Mouse (Mus musculus): ENCODE results near the gene Cdh24. TPM values are rescaled to one million over a fixed set of nuclear protein-coding genes. Genes with fewer than 3 reads are reported as not detected.
"Not testable (repeated sequence)": the region's sequence is repeated elsewhere in the genome, so short reads cannot be mapped to it uniquely, and the experiment has no call there.

Gene Cdh24
- polyA plus RNA-seq, 1 experiment from 2014 or later = 10.5 TPM

DNA sequence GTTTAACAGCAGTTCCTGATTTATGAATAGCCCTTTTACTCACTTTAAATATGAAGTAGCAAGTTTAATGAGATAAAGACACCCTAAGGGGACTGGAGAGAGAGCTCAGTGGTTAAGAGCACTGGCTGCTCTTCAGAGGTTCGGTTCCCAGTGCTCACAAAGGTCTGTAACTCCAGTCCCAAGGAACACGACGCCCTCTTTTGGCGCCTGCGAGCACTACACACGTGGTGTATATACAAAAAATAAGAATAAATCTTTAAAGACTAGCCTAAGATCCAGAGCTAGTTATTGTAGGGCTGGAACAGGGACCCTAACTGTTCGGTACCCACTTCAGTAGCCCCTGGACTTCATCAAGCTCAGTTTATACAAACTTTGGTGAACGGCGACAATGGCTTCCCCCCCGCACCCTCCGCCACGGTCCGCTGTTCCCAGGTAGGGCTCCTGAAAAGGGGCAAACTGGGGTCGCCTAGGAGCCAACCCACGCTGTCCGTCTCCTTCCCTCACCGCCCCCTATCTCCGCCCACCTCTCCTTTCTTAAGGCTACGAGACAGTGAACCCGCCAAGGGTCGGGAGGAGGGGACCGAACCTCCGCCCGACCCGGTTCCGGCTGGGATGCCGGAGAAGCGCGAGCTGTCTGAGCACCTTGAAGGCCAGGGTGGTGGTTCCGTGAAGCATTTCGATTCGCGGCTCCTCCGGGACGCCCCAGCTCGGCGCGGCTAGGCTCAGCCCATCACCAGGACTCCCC is 23.8 kb downstream of the Cdh24 start:
- Histone ChIP-seq H3K4me3 (replicated peaks; ENCODE audit: low read length) (peak overlapping the region; percentile 66), H3K36me3 (replicated peaks; ENCODE audit: control insufficient read depth, insufficient read depth) (peaks cover 37% of the 10 kb centered on the region), H3K4me2 (replicated peaks) (peak overlapping the region; percentile 71), H3K27me3 (ENCODE audit: control insufficient read depth, insufficient read depth, low read length) (no peaks in the 10 kb centered on the region), H3K9me3 (ENCODE audit: control insufficient read depth, low read length) (no peaks in the 10 kb centered on the region), H3K9ac (peak overlapping the region; percentile 88), H3K27ac (peak overlapping the region; percentile 83), H3K4me1 (replicated peaks; ENCODE audit: control insufficient read depth, insufficient read depth, low read length) (peaks cover 13% of the 10 kb centered on the region; the same call in 1 of the 2 replicates)
- peak; percentile 70 for ATAC-seq (ENCODE audit: low FRiP score)
- DNase-seq (ENCODE audit: low spot score) = no peak
- WGBS = 2% methylated on average over 38 of the region's 38 CpGs

DNA sequence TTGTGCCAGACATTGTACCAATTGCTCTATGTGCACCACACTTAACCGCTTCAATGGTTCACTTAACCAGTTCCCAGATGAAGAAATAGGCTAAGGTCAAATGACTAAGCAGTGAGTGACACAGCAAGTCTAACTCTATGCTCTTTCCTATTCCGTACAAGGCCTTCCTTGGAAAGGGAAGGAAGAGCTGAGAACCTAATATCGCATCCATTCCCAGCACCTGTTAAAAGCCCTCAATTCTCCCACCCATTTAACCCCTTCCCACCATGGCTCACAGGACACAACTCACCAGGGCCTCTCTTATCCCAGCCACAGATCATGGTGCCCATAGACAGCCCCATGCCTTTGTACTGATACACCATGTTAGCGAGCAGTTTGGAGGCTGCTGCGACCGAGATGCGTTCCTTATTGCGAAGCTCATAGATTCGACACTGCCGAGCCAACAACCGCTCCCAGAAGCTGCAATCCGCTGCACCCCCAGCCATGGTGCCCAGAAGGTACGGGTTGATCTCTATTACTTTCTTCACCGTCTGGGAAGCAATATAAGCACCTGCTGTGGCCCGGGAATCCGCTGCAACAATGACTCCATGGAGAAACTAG is 24.8 kb downstream of the Cdh24 start:
- Histone ChIP-seq H3K27ac (no peak overlapping the region), H3K9ac (no peak overlapping the region), H3K4me1 (replicated peaks; ENCODE audit: control insufficient read depth, insufficient read depth, low read length) (peaks cover 13% of the 10 kb centered on the region; the same call in 1 of the 2 replicates), H3K27me3 (ENCODE audit: control insufficient read depth, insufficient read depth, low read length) (no peaks in the 10 kb centered on the region), H3K36me3 (replicated peaks; ENCODE audit: control insufficient read depth, insufficient read depth) (peaks cover 45% of the 10 kb centered on the region), H3K9me3 (ENCODE audit: control insufficient read depth, low read length) (no peaks in the 10 kb centered on the region), H3K4me2 (replicated peaks) (peak overlapping the region; percentile 71; the same call in 1 of the 2 replicates), H3K4me3 (replicated peaks; ENCODE audit: low read length) (no peak overlapping the region)
- no peak for DNase-seq (ENCODE audit: low spot score)
- no peak for ATAC-seq (ENCODE audit: low FRiP score)
- WGBS = 91% methylated on average over 16 of the region's 16 CpGs

DNA sequence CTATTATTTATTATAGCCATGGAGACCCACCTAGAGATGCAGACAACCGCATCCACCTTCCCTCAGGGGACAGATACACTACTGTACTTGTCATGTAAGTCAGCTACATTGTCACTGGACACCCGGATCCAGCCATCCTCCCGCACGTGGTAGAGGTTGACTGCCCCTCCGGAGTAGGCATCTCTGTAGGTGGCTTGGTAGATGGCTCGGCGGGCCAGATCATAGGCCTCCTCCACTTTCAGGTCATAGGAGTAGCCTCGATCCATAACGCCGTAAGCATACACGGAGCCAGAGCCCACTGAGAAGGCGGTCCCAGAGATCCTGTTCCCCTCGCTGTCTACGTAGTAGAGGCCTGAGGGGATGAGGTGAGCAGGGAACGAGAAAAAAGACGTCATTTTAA is 27.0 kb downstream of the Cdh24 start:
- DNase-seq (ENCODE audit: low spot score); H3K9me3 ChIP-seq (ENCODE audit: control insufficient read depth, low read length); H3K9ac ChIP-seq; H3K27me3 ChIP-seq (ENCODE audit: control insufficient read depth, insufficient read depth, low read length); H3K27ac ChIP-seq; H3K4me2 ChIP-seq (replicated peaks); H3K4me3 ChIP-seq (replicated peaks; ENCODE audit: low read length); ATAC-seq (ENCODE audit: low FRiP score): not testable (repeated sequence)
- WGBS = 94% methylated on average over 15 of the region's 16 CpGs
- Histone ChIP-seq H3K4me1 (replicated peaks; ENCODE audit: control insufficient read depth, insufficient read depth, low read length) (peaks cover 13% of the 10 kb centered on the region; the same call in 1 of the 2 replicates), H3K36me3 (replicated peaks; ENCODE audit: control insufficient read depth, insufficient read depth) (peaks cover 53% of the 10 kb centered on the region)

DNA sequence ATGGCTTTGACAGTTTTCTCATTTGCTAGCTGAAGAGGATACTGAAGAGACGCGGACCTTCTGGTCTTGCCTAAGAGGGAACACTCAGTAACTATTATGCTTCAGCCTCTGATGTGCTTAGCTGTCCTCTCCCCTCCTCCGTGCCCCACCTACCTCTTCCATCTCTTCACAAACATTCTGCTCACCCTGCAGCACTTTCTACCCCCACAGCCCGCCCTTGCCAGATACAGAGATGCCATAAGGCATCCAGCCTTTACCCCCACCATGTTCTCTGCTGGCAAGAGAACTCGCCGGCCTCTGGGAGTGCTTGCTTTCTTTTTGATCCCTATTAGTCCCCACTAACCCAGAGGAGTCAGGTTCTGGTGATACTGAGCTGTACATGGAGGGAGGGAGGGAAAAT is 30.5 kb downstream of the Cdh24 start:
- Histone ChIP-seq H3K9ac (no peak overlapping the region), H3K4me3 (replicated peaks; ENCODE audit: low read length) (no peak overlapping the region), H3K36me3 (replicated peaks; ENCODE audit: control insufficient read depth, insufficient read depth) (peaks cover 45% of the 10 kb centered on the region), H3K27me3 (ENCODE audit: control insufficient read depth, insufficient read depth, low read length) (no peaks in the 10 kb centered on the region), H3K27ac (0 out of 2 replicates have a peak overlapping the region, but pooled peaks have one; percentile 1), H3K4me1 (replicated peaks; ENCODE audit: control insufficient read depth, insufficient read depth, low read length) (no peaks in the 10 kb centered on the region; the same call in 1 of the 2 replicates), H3K4me2 (replicated peaks) (no peak overlapping the region), H3K9me3 (ENCODE audit: control insufficient read depth, low read length) (no peaks in the 10 kb centered on the region)
- 84% methylated on average over 6 of the region's 6 CpGs for WGBS
- no peak for ATAC-seq (ENCODE audit: low FRiP score)
- DNase-seq (ENCODE audit: low spot score) = no peak

DNA sequence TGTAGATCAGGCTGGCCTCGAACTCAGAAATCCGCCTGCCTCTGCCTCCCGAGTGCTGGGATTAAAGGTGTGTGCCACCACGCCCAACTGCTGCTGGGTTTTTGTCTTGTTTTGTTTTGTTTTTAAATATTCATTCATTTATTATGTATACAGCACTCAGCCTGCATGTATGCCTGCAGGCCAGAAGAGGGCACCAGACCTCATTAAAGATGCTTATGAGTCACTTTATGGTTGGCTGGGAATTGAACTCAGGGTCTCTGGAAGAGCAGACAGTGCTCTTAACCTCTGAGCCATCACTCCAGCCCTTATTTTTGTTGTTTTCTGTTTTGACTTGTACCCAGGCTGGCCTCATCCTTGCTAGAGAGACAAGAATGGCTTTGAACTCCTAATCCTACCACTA is 31.2 kb downstream of the Cdh24 start:
- H3K36me3 ChIP-seq (replicated peaks; ENCODE audit: control insufficient read depth, insufficient read depth) = peaks cover 38% of the 10 kb centered on the region
- H3K4me1 ChIP-seq (replicated peaks; ENCODE audit: control insufficient read depth, insufficient read depth, low read length) = peaks cover 4% of the 10 kb centered on the region
- no peak overlapping the region for H3K27ac ChIP-seq
- no peaks in the 10 kb centered on the region for H3K9me3 ChIP-seq (ENCODE audit: control insufficient read depth, low read length)
- 75% methylated on average over 4 of the region's 4 CpGs for WGBS
- no peak overlapping the region for H3K4me3 ChIP-seq (replicated peaks; ENCODE audit: low read length)
- H3K4me2 ChIP-seq (replicated peaks) = no peak overlapping the region
- ATAC-seq (ENCODE audit: low FRiP score) = no peak
- no peak for DNase-seq (ENCODE audit: low spot score)
- H3K27me3 ChIP-seq (ENCODE audit: control insufficient read depth, insufficient read depth, low read length) = no peaks in the 10 kb centered on the region
- no peak overlapping the region for H3K9ac ChIP-seq

GRCm38 (mm10) chr14:54609245-54609644 is 31.9 kb downstream of the Cdh24 start:
- H3K27ac ChIP-seq = no peak overlapping the region
- H3K27me3 ChIP-seq (ENCODE audit: control insufficient read depth, insufficient read depth, low read length) = no peaks in the 10 kb centered on the region
- no peak overlapping the region for H3K4me3 ChIP-seq (replicated peaks; ENCODE audit: low read length)
- peaks cover 12% of the 10 kb centered on the region for H3K4me1 ChIP-seq (replicated peaks; ENCODE audit: control insufficient read depth, insufficient read depth, low read length)
- H3K36me3 ChIP-seq (replicated peaks; ENCODE audit: control insufficient read depth, insufficient read depth) = peaks cover 31% of the 10 kb centered on the region
- DNase-seq (ENCODE audit: low spot score) = no peak
- no peak overlapping the region for H3K9ac ChIP-seq
- no peak for ATAC-seq (ENCODE audit: low FRiP score)
- WGBS = 68% methylated on average over 4 of the region's 4 CpGs
- no peaks in the 10 kb centered on the region for H3K9me3 ChIP-seq (ENCODE audit: control insufficient read depth, low read length)
- no peak overlapping the region for H3K4me2 ChIP-seq (replicated peaks)

DNA sequence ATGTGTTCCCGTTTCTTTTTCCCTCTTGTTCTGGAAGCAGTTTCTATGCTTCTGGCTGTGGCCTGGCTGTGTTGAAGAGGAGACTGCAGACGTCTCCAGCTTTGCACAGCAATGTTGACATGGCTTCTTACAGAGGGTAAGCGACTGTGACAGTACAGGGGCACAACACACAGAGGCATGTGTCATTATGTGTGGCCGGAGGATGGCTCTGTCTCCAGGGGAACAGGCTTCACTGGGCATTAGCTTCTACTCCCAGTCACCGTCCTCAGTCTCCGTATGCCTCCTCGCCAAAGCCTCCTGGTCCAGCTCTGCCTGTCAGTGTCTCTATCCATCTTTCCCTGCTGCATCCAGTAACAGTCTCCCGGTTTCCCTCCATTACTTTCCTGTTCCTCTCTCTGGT is 33.9 kb downstream of the Cdh24 start:
- no peak overlapping the region for H3K4me3 ChIP-seq (replicated peaks; ENCODE audit: low read length)
- ATAC-seq (ENCODE audit: low FRiP score) (no peak), DNase-seq (ENCODE audit: low spot score) (no peak)
- H3K36me3 ChIP-seq (replicated peaks; ENCODE audit: control insufficient read depth, insufficient read depth) = peaks cover 16% of the 10 kb centered on the region; the same call in 1 of the 2 replicates
- H3K4me1 ChIP-seq (replicated peaks; ENCODE audit: control insufficient read depth, insufficient read depth, low read length) = peaks cover 24% of the 10 kb centered on the region
- peak overlapping the region; percentile 38; the same call in 1 of the 2 replicates for H3K27ac ChIP-seq
- no peaks in the 10 kb centered on the region for H3K27me3 ChIP-seq (ENCODE audit: control insufficient read depth, insufficient read depth, low read length)
- H3K4me2 ChIP-seq (replicated peaks) = no peak overlapping the region
- no peaks in the 10 kb centered on the region for H3K9me3 ChIP-seq (ENCODE audit: control insufficient read depth, low read length)
- 37% methylated on average over 8 of the region's 8 CpGs for WGBS
- no peak overlapping the region for H3K9ac ChIP-seq

DNA sequence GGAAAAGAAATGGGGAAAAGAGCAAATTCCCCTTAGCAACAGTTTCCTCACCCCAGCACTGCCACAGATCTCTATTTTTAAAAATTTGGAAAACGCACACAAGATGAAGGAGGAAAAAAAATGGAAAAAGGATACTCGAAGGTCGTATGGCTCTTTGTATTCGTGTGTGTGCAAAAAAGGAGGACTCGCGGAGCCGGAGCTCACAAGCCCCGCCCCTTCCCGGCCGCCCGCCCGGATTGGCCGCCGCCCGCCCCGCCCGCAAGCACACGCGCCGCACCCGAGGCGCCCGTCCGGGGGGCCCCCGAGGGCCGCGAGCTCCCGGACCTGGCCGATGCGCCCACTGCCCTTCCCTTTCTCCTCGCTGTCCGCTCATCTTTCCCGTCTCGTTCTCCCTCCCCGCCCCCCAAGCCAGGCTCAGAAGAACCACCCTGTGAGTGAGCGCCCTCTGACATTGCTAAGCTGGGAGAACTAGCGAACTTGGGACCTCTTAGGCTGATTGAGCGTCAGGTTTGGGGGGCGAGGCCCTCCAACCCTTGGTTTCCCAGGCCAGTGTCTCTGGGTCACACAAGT is 35.3 kb downstream of the Cdh24 start, which contains the start of gene 4931414P19Rik:
Gene 4931414P19Rik (minus strand): TSS at position 242 of the 570 bp plus-strand sequence.
- Histone ChIP-seq H3K4me3 (replicated peaks; ENCODE audit: low read length) (peak within 1 kb of the TSS; percentile 44), H3K36me3 (replicated peaks; ENCODE audit: control insufficient read depth, insufficient read depth) (0 out of 2 replicates have a peak, but pooled peaks cover 3% of the 10 kb centered on the region), H3K4me2 (replicated peaks) (peak within 1 kb of the TSS; percentile 69), H3K4me1 (replicated peaks; ENCODE audit: control insufficient read depth, insufficient read depth, low read length) (peaks cover 25% of the 10 kb centered on the region), H3K9ac (peak within 1 kb of the TSS; percentile 64), H3K27ac (peak within 1 kb of the TSS; percentile 75), H3K9me3 (ENCODE audit: control insufficient read depth, low read length) (no peaks in the 10 kb centered on the region), H3K27me3 (ENCODE audit: control insufficient read depth, insufficient read depth, low read length) (no peaks in the 10 kb centered on the region)
- ATAC-seq (ENCODE audit: low FRiP score) = peak; percentile 22; the same call in 1 of the 2 replicates
- DNase-seq (ENCODE audit: low spot score) = peak; percentile 79
- under 1% methylated on average over 39 of the region's 39 CpGs for WGBS

DNA sequence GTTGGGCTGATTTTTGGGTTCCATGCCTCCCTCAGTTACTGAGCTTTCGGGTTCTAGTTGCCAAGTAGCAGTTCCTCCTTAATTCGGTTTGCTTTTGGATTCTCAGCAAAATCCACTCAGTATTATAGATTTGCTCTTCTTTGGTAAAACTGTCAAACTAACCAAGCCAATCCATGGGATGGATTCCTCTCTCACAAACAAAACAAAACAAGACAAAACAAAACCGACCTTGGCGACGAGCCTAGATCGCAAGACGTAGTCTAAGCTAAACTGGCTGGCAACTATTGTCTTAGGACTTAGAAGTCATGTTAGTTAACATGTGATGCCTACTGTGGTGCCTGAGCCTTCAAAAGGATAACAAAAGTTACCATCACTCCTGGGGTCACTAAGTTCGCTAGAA is 37.5 kb downstream of the Cdh24 start:
- DNase-seq (ENCODE audit: low spot score) = peak; percentile 37
- whole genome bisulfite sequencing = 79% methylated on average over 8 of the region's 8 CpGs
- Histone ChIP-seq H3K9me3 (ENCODE audit: control insufficient read depth, low read length) (no peaks in the 10 kb centered on the region), H3K4me2 (replicated peaks) (peak overlapping the region; percentile 59), H3K9ac (no peak overlapping the region), H3K36me3 (replicated peaks; ENCODE audit: control insufficient read depth, insufficient read depth) (no peaks in the 10 kb centered on the region), H3K27me3 (ENCODE audit: control insufficient read depth, insufficient read depth, low read length) (no peaks in the 10 kb centered on the region), H3K4me1 (replicated peaks; ENCODE audit: control insufficient read depth, insufficient read depth, low read length) (peaks cover 25% of the 10 kb centered on the region), H3K27ac (peak overlapping the region; percentile 95), H3K4me3 (replicated peaks; ENCODE audit: low read length) (peak overlapping the region; percentile 52)
- ATAC-seq (ENCODE audit: low FRiP score) = no peak

All from hindbrain, embryonic 14.5 days (tissue).